Mouse (Mus musculus): ENCODE measurements around the gene Thrsp.

The Thrsp gene

GRCm38 (mm10) chr7:97375101-97375500 is 42.4 kb downstream of the Thrsp start:
- no peak for DNase-seq

DNA sequence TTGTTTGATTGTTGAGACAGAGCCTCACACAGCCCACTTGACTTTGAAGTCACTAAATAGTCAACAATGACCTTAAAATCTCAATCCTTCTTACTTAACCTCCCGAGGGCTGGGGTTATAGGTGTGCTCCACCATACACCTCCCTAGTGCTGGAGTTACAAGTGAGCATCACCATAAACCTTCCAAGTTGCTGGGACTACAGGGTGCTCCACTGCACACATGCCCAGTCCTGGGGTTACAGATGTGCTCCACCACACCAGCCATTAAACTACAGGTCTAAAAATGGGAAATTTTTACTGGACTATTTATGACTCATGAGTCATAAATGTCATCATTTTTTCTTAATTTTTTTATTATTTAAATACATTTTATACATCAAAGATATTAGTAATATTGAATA is 51.6 kb downstream of the Thrsp start:
- no peak for DNase-seq

Data from kidney, adult 8-10 months (tissue).